Mouse (Mus musculus): ENCODE results near the gene Ghrh.

GRCm38 (mm10) chr2:157315486-157315885, 31.8 kb downstream of the Ghrh start:
- no peak for TF ChIP-seq USF1 (IDR thresholded peaks at IDR 0.05; ENCODE audit: low read depth)
- TF ChIP-seq CTCF (IDR thresholded peaks at IDR 0.05; ENCODE audit: control insufficient read depth, insufficient read depth, insufficient read length), result no peak

All from C2C12 (cell line).